Mouse (Mus musculus) midbrain, embryonic 11.5 days (tissue): ENCODE data around the gene Il18. TPM values are rescaled to one million over a fixed set of nuclear protein-coding genes. Genes with fewer than 3 reads are reported as not detected.
A peak's percentile ranks its signal among the peaks of the same experiment; 100 is the strongest.

Experiments used
- ATAC-seq: fragments of 200-750 bp; cut with Nextera tagmentation; 2 replicates; pipeline ENCODE4 v1.8.0; 2017; ENCODE audit warnings: moderate TSS enrichment, moderate library complexity; ENCODE audit not compliant: low FRiP score
- DNase-seq: peaks from one replicate; pipeline ENCODE4 v3.0.0; 2015; ENCODE audit warnings: low spot score; ENCODE audit errors: missing footprints
- H3K27ac ChIP-seq: fragments of 300-500 bp; sonication (generic); 2 replicates; pipeline ENCODE4 v1.5.1; 2014; ENCODE audit warnings: low read depth, low read length
- H3K27me3 ChIP-seq: fragments of 300-500 bp; sonication (generic); 2 replicates; pipeline ENCODE4 v1.6.1; 2014; ENCODE audit warnings: mild to moderate bottlenecking, low read length, moderate library complexity, mixed read lengths; ENCODE audit not compliant: control insufficient read depth, insufficient read depth
- H3K36me3 ChIP-seq: fragments of 300-500 bp; sonication (generic); 2 replicates; pipeline ENCODE4 v1.6.1; 2014; ENCODE audit warnings: mild to moderate bottlenecking, low read length, moderate library complexity, mixed read lengths; ENCODE audit not compliant: control insufficient read depth, insufficient read depth
- H3K4me1 ChIP-seq: fragments of 300-500 bp; sonication (generic); 2 replicates; pipeline ENCODE4 v1.6.1; 2014; ENCODE audit warnings: low read length; ENCODE audit not compliant: control insufficient read depth, insufficient read depth
- H3K4me2 ChIP-seq: fragments of 300-500 bp; sonication (generic); 2 replicates; pipeline ENCODE4 v1.6.1; 2014; ENCODE audit warnings: mild to moderate bottlenecking, moderate library complexity
- H3K4me3 ChIP-seq: fragments of 300-500 bp; sonication (generic); 2 replicates; pipeline ENCODE4 v1.5.1; 2014; ENCODE audit warnings: low read depth, low read length
- H3K9ac ChIP-seq: fragments of 300-500 bp; sonication (generic); 2 replicates; pipeline ENCODE4 v1.6.1; 2014; ENCODE audit warnings: low read length
- H3K9me3 ChIP-seq: fragments of 300-500 bp; sonication (generic); 2 replicates; pipeline ENCODE4 v1.6.1; 2016; ENCODE audit warnings: low read length; ENCODE audit not compliant: control insufficient read depth
- whole genome bisulfite sequencing: fragments of 180-500 bp; shearing (Covaris S2); extraction: QIAGEN DNeasy Blood & Tissue Kit; methylation state at CpG from one replicate; pipeline ENCODE4 v1.1.7; 2014; 5-methylcytosine and 5-hydroxymethylcytosine counted together
- polyA plus RNA-seq: library from polyadenylated mRNA; unstranded; fragments of >200 nt; fragmentation: Nextera tagmentation; extraction: Ambion mirVana; gene quantifications from 2 replicates; pipeline ENCODE4 v1.2.1, GENCODE M21; 2014

The Il18 gene
- polyA plus RNA-seq, 1 experiment from 2014 or later: 23.2 TPM

DNA sequence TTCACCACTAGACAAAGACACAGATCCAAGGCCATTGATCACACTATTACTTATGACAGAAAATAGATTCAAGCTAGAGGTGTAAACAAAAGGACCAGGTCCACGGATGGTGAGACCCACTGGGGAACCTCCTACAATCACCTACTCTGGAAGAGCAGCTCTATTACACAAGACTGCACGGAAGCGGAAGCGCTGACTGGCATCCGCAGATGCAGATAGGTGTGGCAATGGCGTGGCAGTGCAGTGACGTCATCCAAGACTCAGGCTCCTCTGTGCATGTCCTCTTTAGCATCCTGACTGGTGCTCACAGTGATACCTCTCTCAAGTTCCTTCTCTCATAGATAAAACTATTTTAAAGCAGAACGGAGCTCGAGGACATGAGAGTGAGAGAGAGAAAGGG, 38.3 kb downstream of the Il18 start:
- Histone ChIP-seq H3K4me1 (no peaks in the 10 kb centered on the region), H3K27me3 (no peaks in the 10 kb centered on the region), H3K36me3 (peaks cover 11% of the 10 kb centered on the region; the same call in 1 of the 2 replicates), H3K4me3 (no peak overlapping the region), H3K9ac (no peak overlapping the region), H3K27ac (no peak overlapping the region), H3K4me2 (no peak overlapping the region), H3K9me3 (no peaks in the 10 kb centered on the region)
- WGBS: 89% methylated on average over 9 of the region's 9 CpGs
- ATAC-seq (no peak), DNase-seq (no peak)

DNA sequence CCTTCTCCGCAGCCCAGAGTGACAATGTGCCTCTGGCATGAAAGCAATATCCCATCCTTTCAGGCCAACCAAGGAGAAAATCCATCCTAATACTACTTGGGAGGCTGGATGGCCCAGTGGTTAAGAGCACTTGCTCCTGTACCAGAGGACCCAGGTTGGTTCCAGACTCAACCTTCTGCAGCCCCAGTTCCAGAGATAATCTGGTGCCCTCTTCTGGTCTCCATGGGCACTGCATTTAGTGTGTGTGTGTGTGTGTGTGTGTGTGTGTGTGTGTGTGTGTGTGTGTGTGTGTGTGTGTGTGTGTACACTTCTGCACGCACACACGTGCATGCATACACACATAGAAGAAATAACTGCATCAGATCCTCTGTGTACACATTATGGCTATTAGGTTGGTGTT, 38.9 kb downstream of the Il18 start:
- ATAC-seq: no peak

DNA sequence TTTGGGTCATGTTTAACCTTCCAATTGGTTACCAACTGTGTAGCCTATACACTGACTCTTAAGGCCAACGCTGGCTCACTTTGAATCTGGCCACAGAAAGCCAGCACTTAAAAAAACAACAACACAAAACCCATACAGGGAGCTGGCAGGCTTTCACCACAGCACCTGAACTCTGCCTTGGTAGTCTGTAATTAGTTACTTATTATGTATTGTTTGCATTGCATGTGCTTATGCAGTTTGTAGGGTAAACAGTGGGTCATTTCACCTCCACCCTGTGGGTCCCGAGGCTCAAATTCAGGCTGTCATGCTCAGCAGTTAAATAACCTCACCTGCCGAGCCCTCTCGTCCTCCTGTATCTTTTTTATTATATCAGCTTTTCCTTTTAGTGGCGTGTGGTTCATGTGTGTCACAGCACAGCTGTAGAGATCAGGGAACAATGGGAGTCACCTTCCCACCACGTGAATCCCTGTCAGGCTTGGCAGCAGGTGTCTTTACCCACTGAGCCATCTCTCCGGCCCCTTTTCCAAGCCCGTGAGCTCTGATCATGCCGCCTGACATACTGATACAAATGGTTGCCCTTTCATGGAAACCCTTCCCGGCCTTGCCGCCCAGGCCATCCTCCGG, 40.3 kb downstream of the Il18 start:
- H3K27me3 ChIP-seq: no peaks in the 10 kb centered on the region
- H3K27ac ChIP-seq: no peak overlapping the region
- no peaks in the 10 kb centered on the region for H3K9me3 ChIP-seq
- H3K9ac ChIP-seq: no peak overlapping the region
- peaks cover 19% of the 10 kb centered on the region for H3K36me3 ChIP-seq
- H3K4me2 ChIP-seq: no peak overlapping the region
- H3K4me3 ChIP-seq: no peak overlapping the region
- no peak for ATAC-seq
- no peak for DNase-seq
- no peaks in the 10 kb centered on the region for H3K4me1 ChIP-seq
- WGBS: 84% methylated on average over 12 of the region's 12 CpGs

More for the DNA sequence above, 38.9 kb downstream of the Il18 start:
- Histone ChIP-seq H3K4me3 (no peak overlapping the region), H3K9ac (no peak overlapping the region), H3K27ac (no peak overlapping the region), H3K27me3 (no peaks in the 10 kb centered on the region), H3K4me2 (no peak overlapping the region), H3K36me3 (peaks cover 17% of the 10 kb centered on the region), H3K9me3 (no peaks in the 10 kb centered on the region), H3K4me1 (no peaks in the 10 kb centered on the region)
- 73% methylated on average over 3 of the region's 3 CpGs for WGBS
- peak; percentile 90 for DNase-seq

DNA sequence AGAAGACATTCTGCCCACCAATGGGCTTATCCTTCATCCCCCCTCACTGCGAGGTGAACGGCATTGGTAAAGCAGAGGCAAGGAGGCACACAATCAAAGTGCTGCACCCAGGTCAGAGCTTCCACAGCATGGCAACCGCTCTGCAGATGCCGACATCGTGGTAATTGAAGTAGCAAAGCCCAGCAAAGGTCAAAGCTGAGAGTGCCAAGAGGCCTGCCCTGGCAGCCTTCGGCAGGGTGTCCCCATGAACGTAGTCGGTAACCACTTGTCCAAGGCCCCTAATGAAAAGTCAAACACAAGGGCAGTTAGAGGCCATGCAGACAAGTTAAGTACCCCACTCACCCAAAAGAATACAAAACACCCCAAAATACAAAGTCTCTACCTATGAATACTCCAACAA, 42.3 kb downstream of the Il18 start:
- DNase-seq: no peak
- no peak overlapping the region for H3K9ac ChIP-seq
- H3K27ac ChIP-seq: no peak overlapping the region
- H3K4me2 ChIP-seq: no peak overlapping the region
- peaks cover under 1% of the 10 kb centered on the region for H3K4me1 ChIP-seq
- WGBS: 93% methylated on average over 8 of the region's 8 CpGs
- H3K4me3 ChIP-seq: no peak overlapping the region
- peaks cover 19% of the 10 kb centered on the region for H3K36me3 ChIP-seq
- no peaks in the 10 kb centered on the region for H3K9me3 ChIP-seq
- H3K27me3 ChIP-seq: no peaks in the 10 kb centered on the region
- no peak for ATAC-seq

DNA sequence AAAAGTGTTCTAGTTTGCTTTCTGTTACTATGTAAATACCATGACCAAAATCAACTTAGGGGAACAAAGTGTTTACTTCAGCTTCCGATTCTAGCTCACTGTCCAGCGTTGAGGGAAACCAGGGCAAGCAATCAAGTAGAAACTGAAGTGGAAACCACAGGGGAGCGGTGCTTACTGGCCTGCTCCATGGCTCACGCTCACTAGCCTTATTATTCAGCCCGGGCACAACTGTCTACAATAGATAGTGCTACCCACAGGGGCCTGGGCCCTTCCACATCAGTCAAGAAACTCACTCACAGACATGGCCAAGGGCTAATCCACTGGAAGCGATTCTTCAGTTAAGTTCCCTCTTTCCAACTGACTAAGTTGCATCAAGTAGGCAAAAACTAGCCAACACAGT, 46.9 kb downstream of the Il18 start:
- H3K4me1 ChIP-seq: peaks cover 18% of the 10 kb centered on the region
- H3K36me3 ChIP-seq: peaks cover 16% of the 10 kb centered on the region
- DNase-seq (no peak), ATAC-seq (no peak)
- no peak overlapping the region for H3K4me2 ChIP-seq
- no peak overlapping the region for H3K9ac ChIP-seq
- H3K4me3 ChIP-seq: no peak overlapping the region
- H3K27me3 ChIP-seq: no peaks in the 10 kb centered on the region
- no peak overlapping the region for H3K27ac ChIP-seq
- no peaks in the 10 kb centered on the region for H3K9me3 ChIP-seq
- WGBS: 86% methylated on average over 6 of the region's 6 CpGs

DNA sequence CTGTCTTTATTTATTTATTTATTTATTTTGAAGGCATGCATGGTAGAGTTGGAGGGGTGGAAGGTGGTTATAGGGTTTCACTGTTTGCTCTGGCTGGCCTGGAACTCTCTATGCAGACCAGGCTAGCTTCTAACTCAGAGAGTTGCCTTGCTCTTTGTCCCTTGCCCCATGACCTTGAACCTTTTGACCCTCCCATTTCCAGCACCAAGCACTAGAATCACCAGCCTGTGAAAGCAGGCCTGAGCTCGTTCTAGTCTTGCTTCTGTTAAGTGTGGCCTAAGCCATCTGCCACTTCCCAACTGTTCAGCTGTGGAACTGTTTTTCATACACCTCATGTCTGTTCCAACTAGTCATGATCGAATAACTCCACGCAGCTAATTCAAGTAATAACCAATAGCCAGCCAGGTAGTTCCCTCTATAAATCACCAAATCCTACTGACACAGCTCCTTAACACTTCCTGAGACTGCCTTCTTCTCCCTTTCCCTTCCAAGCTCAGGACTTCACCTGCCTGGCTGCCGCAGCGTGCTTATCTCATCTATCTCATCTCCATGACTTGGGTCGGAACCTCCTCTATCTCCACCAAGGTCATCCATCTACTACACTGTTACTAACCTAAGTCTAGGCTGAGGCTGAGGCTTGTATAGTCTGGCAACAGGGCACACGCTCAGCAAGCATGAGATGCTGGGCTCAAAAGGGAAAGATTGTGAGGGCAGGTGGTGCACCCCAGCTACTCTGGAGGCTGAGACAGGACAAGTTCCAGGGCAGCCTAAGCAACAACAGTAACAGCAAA, 47.6 kb downstream of the Il18 start:
- Histone ChIP-seq H3K27me3 (no peaks in the 10 kb centered on the region), H3K4me2 (peak overlapping the region; percentile 96), H3K36me3 (peaks cover 11% of the 10 kb centered on the region), H3K4me3 (peak overlapping the region; percentile 84), H3K9me3 (no peaks in the 10 kb centered on the region), H3K4me1 (peaks cover 18% of the 10 kb centered on the region), H3K27ac (no peak overlapping the region), H3K9ac (peak overlapping the region; percentile 92)
- ATAC-seq (no peak), DNase-seq (no peak)
- WGBS: 90% methylated on average over 7 of the region's 7 CpGs

DNA sequence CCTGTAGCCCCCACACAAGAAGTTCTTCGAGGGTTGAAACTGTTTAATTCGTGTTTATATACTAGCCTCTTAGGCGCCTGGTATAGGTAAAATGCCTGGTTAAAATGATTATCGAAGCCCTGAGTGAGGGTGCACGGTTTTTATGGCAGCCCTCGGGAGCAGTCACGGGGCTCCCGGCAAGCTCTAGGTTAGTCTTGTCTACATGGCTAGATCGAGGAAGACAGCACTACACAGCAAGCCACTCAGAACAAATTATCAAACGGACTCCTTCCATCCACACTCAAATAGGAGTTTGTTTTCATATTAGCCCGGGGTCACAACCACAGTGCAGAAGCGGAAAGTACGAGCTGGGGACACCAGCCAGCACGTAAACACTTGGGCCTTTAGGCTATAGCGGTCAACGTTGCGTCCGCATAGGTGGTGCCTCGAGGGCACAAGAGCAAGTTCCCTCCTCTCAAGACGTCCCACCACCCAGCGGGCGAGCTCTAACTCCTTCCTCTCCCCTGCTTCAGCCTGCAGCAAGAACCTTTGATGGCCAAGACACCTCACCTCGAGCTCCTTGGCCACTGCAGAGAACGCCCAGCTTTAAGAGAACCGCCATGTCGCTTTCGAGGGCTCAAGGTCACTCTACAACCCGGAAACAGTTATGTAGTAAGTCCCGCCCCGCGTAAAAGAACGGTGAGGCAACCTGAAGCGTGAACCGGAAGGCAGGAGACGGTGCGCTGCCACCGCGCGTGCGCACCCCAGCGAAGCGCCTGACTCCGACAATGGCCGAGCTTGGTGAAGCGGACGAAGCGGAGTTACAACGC, 48.8 kb downstream of the Il18 start, which contains the start of the genes Sdhd and Timm8b:
Gene Sdhd (minus strand): TSS at position 624 of the 809 bp plus-strand sequence.
Gene Timm8b (plus strand): TSS at position 722 of the 809 bp plus-strand sequence.
- DNase-seq: peak; percentile 99

DNA sequence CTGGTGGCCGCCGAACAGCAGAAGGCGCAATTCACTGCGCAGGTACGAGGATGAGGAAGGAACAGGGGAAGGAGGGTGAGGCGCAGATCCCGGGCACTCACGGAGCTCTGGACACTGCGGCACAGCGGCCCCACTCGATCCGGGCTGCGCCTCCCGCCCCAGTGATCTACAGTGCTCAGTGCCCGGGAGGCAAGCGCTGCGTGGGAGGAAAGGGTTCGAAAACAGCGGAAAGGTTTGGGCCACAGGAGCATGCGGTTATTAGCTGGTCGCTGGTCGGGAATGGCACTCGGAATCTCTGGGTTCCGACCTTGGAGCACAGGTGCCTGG, 49.3 kb downstream of the Il18 start:
- Histone ChIP-seq H3K4me2 (peak overlapping the region; percentile 96), H3K36me3 (peaks cover 3% of the 10 kb centered on the region; the same call in 1 of the 2 replicates), H3K9me3 (no peaks in the 10 kb centered on the region), H3K27ac (peak overlapping the region; percentile 85), H3K4me3 (peak overlapping the region; percentile 84), H3K27me3 (no peaks in the 10 kb centered on the region), H3K9ac (peak overlapping the region; percentile 92), H3K4me1 (peaks cover 18% of the 10 kb centered on the region)
- ATAC-seq (peak; percentile 91), DNase-seq (no peak)
- under 1% methylated on average over 24 of the region's 24 CpGs for WGBS

More for the DNA sequence above, 48.8 kb downstream of the Il18 start, which contains the start of the genes Sdhd and Timm8b:
- H3K4me1 ChIP-seq: peaks cover 18% of the 10 kb centered on the region
- H3K27me3 ChIP-seq: no peaks in the 10 kb centered on the region
- peak; percentile 99 for ATAC-seq
- H3K9ac ChIP-seq: peak within 1 kb of the TSS; percentile 92
- H3K9me3 ChIP-seq: no peaks in the 10 kb centered on the region
- peak within 1 kb of the TSS; percentile 85 for H3K27ac ChIP-seq
- WGBS: 1% methylated on average over 48 of the region's 48 CpGs
- peak within 1 kb of the TSS; percentile 84 for H3K4me3 ChIP-seq
- peak within 1 kb of the TSS; percentile 96 for H3K4me2 ChIP-seq
- peaks cover 5% of the 10 kb centered on the region for H3K36me3 ChIP-seq
